Mouse (Mus musculus): ENCODE measurements around the gene Arhgap23. TPM values are rescaled to one million over a fixed set of nuclear protein-coding genes. Genes with fewer than 3 reads are reported as not detected.
A peak's percentile ranks its signal among the peaks of the same experiment; 100 is the strongest.

The Arhgap23 gene
- total and polyA plus RNA-seq, 2 experiments from 2014 or later, result 9.6 to 80.2 TPM

GRCm38 (mm10) chr11:97408171-97408570 is 7.2 kb upstream of the Arhgap23 start:
- H3K4me3 ChIP-seq (ENCODE audit: low read depth, low read length), result no peak overlapping the region
- DNase-seq (ENCODE audit: low spot score) (peak; percentile 80), ATAC-seq (ENCODE audit: low FRiP score) (no peak)
- no peak overlapping the region for H3K27ac ChIP-seq (ENCODE audit: low read depth, low read length)
- no peaks in the 10 kb centered on the region for H3K27me3 ChIP-seq (ENCODE audit: insufficient read depth, low read length)
- peak; percentile 79 for TF ChIP-seq CTCF (IDR thresholded peaks at IDR 0.05)
- H3K4me1 ChIP-seq (ENCODE audit: insufficient read depth, low read length), result peaks cover 14% of the 10 kb centered on the region
- WGBS, result under 1% methylated on average over 6 of the region's 6 CpGs
- 0 out of 2 replicates have a peak, but pooled peaks cover 4% of the 10 kb centered on the region for H3K36me3 ChIP-seq (ENCODE audit: insufficient read depth, low read length)
- no peak overlapping the region for H3K9ac ChIP-seq (replicated peaks; ENCODE audit: low read length, poor library complexity, severe bottlenecking)
- H3K4me2 ChIP-seq (ENCODE audit: low read depth, low read length, poor library complexity, severe bottlenecking), result no peak overlapping the region
- H3K9me3 ChIP-seq (ENCODE audit: low read length), result no peaks in the 10 kb centered on the region

DNA sequence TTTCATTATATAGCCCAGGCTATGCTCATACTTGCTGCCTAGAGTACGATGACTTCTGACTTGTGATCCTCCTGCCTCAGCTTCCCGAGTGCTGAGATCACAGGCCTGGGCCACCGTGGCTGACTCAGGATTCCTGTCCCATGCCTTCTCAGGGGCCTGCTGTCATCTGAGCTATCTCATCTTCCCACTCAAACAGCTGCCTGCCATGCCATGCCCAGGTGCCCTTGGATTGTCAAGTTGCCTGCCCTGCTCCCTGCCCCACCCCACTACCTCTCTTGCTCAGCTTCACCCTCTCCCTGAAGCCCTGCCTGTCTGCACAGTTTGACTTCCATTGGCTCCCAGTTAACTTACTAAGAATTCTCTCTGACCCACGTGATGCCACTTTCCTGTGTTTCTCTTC is 4.4 kb upstream of the Arhgap23 start:
- 86% methylated on average over 4 of the region's 4 CpGs for WGBS
- TF ChIP-seq CTCF (IDR thresholded peaks at IDR 0.05), result no peak
- Histone ChIP-seq H3K27ac (ENCODE audit: low read depth, low read length) (no peak overlapping the region), H3K4me1 (ENCODE audit: insufficient read depth, low read length) (peaks cover 13% of the 10 kb centered on the region), H3K36me3 (ENCODE audit: insufficient read depth, low read length) (0 out of 2 replicates have a peak, but pooled peaks cover 6% of the 10 kb centered on the region), H3K4me3 (ENCODE audit: low read depth, low read length) (no peak overlapping the region), H3K27me3 (ENCODE audit: insufficient read depth, low read length) (no peaks in the 10 kb centered on the region), H3K9me3 (ENCODE audit: low read length) (no peaks in the 10 kb centered on the region), H3K9ac (replicated peaks; ENCODE audit: low read length, poor library complexity, severe bottlenecking) (no peak overlapping the region), H3K4me2 (ENCODE audit: low read depth, low read length, poor library complexity, severe bottlenecking) (no peak overlapping the region)
- ATAC-seq (ENCODE audit: low FRiP score) (no peak), DNase-seq (ENCODE audit: low spot score) (no peak)

GRCm38 (mm10) chr11:97412117-97412516 is 3.2 kb upstream of the Arhgap23 start:
- H3K9me3 ChIP-seq (ENCODE audit: low read length), result no peaks in the 10 kb centered on the region
- 0 out of 2 replicates have a peak, but pooled peaks have one; percentile 10 for TF ChIP-seq CTCF (IDR thresholded peaks at IDR 0.05)
- DNase-seq (ENCODE audit: low spot score) (no peak), ATAC-seq (ENCODE audit: low FRiP score) (no peak)
- H3K4me1 ChIP-seq (ENCODE audit: insufficient read depth, low read length), result peaks cover 3% of the 10 kb centered on the region; the same call in 1 of the 2 replicates
- H3K27me3 ChIP-seq (ENCODE audit: insufficient read depth, low read length), result no peaks in the 10 kb centered on the region
- 0 out of 2 replicates have a peak, but pooled peaks cover 6% of the 10 kb centered on the region for H3K36me3 ChIP-seq (ENCODE audit: insufficient read depth, low read length)
- no peak overlapping the region for H3K27ac ChIP-seq (ENCODE audit: low read depth, low read length)
- no peak overlapping the region for H3K9ac ChIP-seq (replicated peaks; ENCODE audit: low read length, poor library complexity, severe bottlenecking)
- 17% methylated on average over 3 of the region's 3 CpGs for WGBS
- H3K4me3 ChIP-seq (ENCODE audit: low read depth, low read length), result no peak overlapping the region
- no peak overlapping the region for H3K4me2 ChIP-seq (ENCODE audit: low read depth, low read length, poor library complexity, severe bottlenecking)

DNA sequence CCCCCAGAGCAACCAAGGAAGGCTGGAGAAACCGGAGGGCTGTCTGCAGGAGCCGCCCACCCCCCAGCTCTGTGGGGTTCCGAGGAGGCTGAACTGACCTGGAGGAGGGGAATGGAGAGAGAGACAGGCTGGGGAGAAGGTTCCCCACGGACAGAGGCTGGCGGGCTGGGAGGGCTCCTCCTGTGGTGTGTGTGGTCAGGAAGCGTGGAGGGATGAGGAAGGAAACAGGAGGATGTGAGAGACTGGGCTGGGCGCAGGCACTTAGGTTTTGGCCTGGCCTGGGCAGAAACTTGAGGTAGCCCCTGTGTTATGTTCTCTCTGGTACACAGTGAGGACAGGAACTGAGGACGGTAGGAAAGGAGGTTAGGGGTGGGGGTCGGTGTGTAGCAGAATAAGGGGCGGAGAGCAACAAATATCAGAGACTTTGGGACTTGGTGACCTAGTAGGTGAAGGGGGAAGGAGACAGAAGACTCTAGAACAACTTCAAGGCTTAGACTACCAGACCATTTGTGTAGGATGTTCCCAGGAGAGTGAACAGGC is 2.5 kb upstream of the Arhgap23 start:
- no peak overlapping the region for H3K9ac ChIP-seq (replicated peaks; ENCODE audit: low read length, poor library complexity, severe bottlenecking)
- 0 out of 2 replicates have a peak, but pooled peaks cover 6% of the 10 kb centered on the region for H3K36me3 ChIP-seq (ENCODE audit: insufficient read depth, low read length)
- no peaks in the 10 kb centered on the region for H3K9me3 ChIP-seq (ENCODE audit: low read length)
- no peak for TF ChIP-seq CTCF (IDR thresholded peaks at IDR 0.05)
- no peak overlapping the region for H3K27ac ChIP-seq (ENCODE audit: low read depth, low read length)
- 43% methylated on average over 10 of the region's 10 CpGs for WGBS
- H3K27me3 ChIP-seq (ENCODE audit: insufficient read depth, low read length), result no peaks in the 10 kb centered on the region
- ATAC-seq (ENCODE audit: low FRiP score) (no peak), DNase-seq (ENCODE audit: low spot score) (no peak)
- H3K4me1 ChIP-seq (ENCODE audit: insufficient read depth, low read length), result peaks cover 3% of the 10 kb centered on the region; the same call in 1 of the 2 replicates
- H3K4me3 ChIP-seq (ENCODE audit: low read depth, low read length), result no peak overlapping the region
- no peak overlapping the region for H3K4me2 ChIP-seq (ENCODE audit: low read depth, low read length, poor library complexity, severe bottlenecking)

- H3K4me2 ChIP-seq (ENCODE audit: low read depth, low read length, poor library complexity, severe bottlenecking), result peak overlapping the region; percentile 52
- ATAC-seq (ENCODE audit: low FRiP score) (peak; percentile 47; the same call in 1 of the 2 replicates), DNase-seq (ENCODE audit: low spot score) (no peak)
- no peaks in the 10 kb centered on the region for H3K27me3 ChIP-seq (ENCODE audit: insufficient read depth, low read length)
- peaks cover 3% of the 10 kb centered on the region; the same call in 1 of the 2 replicates for H3K4me1 ChIP-seq (ENCODE audit: insufficient read depth, low read length)
- no peak overlapping the region for H3K27ac ChIP-seq (ENCODE audit: low read depth, low read length)
- 6% methylated on average over 49 of the region's 49 CpGs for WGBS
- peak overlapping the region; percentile 44 for H3K9ac ChIP-seq (replicated peaks; ENCODE audit: low read length, poor library complexity, severe bottlenecking)
- peak overlapping the region; percentile 35 for H3K4me3 ChIP-seq (ENCODE audit: low read depth, low read length)
- no peak for TF ChIP-seq CTCF (IDR thresholded peaks at IDR 0.05)
- 0 out of 2 replicates have a peak, but pooled peaks cover 2% of the 10 kb centered on the region for H3K36me3 ChIP-seq (ENCODE audit: insufficient read depth, low read length)
- H3K9me3 ChIP-seq (ENCODE audit: low read length), result no peaks in the 10 kb centered on the region
These were observed 641 bp downstream of the Arhgap23 start for GRCm38 (mm10) chr11:97415712-97416636.
